Mouse (Mus musculus) heart, adult 11 months (tissue): Measurements from ENCODE around the gene Fopnl.

ENCODE experiments used
- DNase-seq: peaks from one replicate; pipeline ENCODE4 v3.0.0; 2022

Gene Fopnl

DNA sequence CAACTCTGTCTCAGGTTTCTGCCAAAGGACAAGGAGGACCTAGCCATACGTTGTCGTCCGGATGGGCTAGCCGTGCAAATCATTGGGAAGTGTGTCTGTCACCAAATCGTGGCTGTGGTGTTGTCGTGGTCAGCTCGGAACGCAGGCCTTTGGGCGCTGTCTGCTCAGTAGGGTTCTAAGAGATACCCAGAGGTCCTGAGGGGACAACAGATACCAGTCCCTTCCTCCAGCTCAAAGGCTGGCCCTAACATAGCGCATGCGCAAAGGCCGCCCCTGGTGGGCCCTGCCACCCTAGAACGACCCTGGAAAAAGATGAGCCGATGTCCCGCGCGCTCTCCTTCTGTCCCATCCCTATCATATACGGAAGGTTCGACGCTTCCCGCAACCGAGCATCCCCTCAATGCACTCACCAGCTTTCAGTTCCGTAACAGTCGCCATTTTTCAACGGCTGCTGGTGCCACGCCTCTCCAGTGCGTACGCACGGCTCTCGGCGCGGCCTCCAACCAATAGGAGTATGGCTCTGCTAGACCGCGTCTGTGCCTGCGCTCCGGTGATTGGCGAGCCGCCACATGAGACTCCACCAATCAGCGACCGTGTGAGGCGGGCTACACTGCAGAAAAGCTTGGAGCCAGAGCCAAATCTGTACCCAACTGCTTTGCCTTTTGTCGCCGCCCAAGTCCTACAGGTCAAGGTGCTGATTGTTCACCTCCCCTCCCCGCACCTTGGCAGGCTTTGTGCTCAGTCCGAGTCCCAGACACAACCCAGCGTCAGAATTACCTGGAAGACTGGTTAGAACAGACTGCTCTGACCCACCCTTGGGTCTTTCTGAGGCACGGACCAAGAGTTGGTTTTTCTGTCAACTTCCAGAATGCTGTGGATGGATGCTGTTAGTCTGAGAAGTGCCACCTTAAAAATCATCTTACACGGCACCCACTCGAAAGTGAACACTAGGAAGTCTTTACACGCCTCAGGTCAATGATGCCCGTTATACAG lies at the start of gene Fopnl:
TSS of gene Fopnl (minus strand) at position 522 of the 993 bp plus-strand sequence.
- DNase-seq = peak; percentile 100

DNA sequence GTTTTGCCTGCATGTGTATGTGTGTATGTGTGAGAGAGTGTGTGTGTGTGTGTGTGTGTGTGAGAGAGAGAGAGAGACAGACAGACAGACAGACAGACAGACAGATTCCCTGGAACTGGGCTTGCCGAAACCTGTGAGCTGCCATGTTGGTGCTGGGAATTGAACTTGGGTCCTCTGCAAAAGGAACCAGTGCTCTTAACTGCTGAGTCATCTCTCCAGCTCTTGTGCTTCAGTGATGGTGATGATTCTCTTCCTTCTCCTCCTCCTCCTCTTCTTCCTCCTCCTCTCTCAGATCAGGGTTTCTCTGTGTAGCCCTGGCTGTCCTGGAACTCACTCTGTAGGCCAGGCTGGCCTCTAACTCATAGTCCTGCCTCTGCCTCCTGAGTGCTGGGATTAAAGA lies 48.8 kb upstream of the Fopnl start:
- no peak for DNase-seq

DNA sequence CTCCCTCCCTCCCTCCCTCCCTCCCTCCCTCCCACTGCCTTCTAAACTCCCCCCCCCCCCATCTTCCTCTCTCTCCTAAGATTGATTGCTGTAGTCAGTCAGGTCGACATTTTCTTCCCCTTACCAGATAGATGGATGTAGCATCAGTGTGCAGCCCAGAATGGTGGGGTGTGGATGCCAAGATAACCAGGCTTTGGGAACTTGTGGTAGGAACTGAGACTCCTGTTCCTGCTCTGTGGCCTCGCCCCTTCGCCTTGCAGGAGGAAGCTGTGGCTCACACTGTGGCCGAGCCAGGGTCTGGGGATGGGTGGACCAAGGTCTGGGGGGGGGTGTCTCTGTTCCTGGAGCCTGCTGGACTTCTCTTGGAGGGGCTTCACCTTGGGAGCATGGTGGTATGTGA lies 48.3 kb upstream of the Fopnl start:
- peak; percentile 95 for DNase-seq

DNA sequence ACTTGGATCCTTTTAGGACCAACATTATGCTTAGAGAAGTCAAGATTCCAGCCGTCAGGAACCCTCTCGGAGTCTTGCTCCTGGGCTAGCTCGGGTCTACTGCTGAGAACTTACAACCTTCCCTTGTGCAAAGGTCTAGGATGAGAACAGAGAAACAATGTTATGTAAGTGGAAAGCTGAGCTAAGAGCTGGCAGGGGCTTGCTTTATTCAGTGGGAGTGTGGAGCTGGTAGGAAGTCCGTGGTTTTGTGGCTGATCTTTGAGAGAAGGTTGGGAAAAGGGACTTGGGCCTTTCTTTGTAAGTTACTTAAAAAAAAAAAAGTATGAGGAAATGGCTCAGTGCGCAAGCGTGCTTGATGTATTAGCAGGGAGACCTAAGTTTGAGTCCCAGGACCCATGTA lies 46.9 kb upstream of the Fopnl start:
- DNase-seq = peak; percentile 94

DNA sequence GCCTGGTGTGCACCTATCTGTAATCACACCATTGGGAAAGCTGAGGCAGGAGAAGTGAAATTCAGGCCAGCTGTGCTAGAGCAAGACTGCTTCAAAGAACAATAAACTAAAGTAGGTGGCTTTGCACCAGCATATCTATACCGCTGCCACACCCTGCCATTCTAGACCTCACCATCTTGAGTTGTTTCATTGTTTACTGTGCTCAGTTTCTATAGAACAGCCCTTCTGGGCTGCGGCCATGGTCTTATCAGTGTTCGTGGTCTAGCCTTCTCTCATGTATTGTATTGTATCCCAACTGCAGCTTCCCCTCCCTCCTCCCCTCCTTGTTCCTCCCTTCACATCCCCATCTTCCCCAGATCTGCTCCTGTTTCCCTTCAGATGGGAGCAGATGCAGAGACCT lies 46.3 kb upstream of the Fopnl start:
- no peak for DNase-seq

DNA sequence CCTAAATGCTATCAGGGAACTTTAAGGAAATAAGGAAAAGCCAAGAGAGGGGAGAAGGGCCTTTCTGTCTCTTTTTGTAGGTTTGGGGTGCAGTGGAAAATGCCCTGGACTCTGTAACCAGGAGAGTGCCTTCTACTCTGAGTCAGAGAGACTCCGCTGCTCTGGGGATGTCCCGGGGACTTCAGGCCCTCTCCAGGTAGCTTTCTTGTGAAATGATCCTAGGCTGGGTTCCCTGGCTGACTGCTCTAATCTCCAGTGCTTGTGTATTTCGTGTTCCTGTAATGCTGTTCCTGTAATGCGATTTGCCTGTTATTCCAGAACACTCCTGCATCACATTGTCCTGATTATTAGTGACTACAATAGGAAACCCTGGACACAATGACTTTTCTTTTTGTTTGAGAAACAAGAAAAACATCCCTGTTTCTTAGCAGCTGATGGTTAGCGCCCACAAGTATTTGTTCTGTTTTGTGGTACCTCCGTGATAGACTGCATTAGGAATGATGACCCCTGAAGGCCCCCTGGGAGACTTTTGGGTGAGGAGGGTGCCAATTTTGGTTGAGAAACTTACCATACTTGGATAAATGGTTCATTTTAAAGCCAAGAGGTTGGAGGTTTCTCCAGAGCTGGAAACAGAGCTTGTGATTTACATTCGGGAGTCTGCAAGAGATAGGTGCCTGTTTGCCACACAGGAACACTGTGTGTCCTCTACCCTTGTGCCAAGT lies 45.1 kb upstream of the Fopnl start:
- peak; percentile 91 for DNase-seq

DNA sequence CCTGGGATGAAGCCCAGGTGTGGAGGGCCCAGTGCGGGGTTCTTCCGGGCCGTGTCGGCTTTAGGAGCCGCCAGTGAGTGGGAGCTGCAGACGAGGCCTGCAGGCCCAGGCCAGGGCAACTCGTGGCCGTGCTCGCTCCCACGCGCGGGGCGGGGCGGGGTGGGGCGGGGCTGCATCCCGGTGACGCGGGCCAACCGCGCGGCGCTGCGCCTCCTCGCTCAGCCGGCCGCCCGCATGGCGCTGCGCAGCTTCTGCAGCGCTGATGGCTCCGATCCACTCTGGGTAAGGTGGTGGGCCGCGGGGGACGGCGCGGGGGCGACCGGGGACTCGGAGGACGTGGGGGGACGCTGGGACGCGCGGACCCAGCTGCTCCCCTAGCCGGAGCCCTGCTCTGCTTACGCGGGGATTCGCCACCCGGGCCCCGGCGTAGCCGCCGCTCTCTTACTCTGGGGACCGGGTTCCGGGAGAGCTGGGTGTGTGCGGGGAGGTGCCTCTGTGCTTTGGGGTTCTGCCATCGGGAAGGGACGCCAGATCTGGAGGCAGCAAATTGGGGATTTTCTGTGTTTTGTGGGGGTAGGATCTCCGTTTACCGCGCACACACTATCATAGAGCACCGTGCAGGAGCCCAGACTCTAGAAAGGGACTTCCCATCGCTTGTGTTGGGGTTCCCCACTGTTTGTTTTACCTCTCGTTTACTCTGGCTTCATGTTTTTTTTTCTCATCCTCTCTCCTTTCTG lies 44.3 kb upstream of the Fopnl start, which contains the start of gene Abcc1:
TSS of gene Abcc1 (plus strand) at position 197 of the 737 bp plus-strand sequence.
- peak; percentile 99 for DNase-seq

DNA sequence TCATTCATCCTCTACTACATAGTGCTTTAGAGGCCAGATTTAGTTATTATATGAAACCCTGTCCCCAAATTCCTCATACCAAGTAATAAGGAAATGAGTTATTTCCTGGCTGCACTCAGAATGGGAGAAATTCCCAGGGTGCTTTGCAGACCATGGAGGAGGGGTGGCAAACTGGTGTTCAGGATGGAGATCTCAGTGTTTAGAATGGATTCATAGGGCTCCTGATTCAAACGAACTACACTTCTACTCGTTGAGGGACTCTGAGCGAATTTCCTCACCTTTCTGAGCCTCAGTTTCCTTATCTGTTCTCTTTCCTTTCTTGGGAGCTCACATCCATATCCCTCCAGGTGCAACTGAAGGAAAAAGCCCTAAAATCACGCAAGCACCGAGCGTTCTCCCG lies 43.7 kb upstream of the Fopnl start:
- DNase-seq = no peak

DNA sequence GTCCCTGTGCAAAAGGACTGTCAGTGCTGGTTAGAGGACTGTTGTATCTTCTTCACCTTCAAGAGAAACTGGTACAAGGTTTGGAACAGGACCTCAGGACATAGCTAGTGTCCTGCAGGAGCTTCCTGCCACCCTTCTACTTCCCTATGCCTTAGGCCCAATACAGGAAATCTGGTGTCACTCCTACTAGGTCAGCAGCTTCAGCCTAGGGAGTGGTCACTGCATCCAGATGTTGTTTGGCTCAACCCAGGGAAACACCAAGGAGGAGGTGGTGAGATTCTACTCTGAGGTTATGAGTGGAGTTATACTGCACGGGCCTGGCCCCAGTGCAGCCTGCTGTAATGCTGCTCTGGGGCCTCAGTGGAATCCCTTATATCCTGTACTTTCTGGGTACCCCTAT lies 41.3 kb upstream of the Fopnl start:
- DNase-seq = peak; percentile 92

DNA sequence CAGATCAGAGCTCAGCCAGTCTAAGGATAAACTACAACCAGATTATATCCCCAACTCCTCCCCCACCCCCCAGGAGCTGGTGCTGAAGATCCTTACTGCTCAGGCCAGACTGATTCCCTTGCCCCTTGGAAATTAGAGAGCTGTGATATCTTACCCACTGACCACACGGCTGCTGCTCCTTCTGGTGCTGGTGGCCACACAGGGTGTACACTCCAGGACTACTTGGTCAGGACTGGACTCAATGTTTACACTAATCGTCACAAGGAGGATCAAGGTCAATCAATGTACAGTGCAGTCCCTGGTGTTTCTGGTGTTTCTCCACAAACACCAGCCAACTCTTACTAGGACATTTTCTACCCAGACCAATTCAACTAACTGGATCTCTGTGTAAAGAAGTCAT lies 40.7 kb upstream of the Fopnl start:
- peak; percentile 76 for DNase-seq

DNA sequence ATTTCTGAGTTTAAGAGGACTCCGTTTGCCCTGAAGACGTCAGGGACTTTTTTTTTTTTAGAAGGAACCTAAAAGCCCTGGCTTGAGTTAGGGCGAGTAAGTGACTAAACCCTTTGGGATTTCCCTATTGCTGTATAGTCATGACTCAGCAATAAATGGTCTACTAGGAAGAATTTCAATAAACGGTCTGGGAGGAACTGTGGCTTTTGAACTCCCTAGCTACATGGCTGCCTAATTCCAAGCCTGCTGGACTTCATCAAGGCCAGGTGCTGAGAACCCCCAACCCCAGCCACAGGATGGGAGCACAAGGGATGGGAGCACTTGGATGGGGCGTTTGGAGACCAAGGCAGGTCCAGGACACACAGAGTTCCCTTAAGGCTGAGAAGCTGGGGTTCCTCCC lies 35.5 kb upstream of the Fopnl start:
- DNase-seq = peak; percentile 85

DNA sequence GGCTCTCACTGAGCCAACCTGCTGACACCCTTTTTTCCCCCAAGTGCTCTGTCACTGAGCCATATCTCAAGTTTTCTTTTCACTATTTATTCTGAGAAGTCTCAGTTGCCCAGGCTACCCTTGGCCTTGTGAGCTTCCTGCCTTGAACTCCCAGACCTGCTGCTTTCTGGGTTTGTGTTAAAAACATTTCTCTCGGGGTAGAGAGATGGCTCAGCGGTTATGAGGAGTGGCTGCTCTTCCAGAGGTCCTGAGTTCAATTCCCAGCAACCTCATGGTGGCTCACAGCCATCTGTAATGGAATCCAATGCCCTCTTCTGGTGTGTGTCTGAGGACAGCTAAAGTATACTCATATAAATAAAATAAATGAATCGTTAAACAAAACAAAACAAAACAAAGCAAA lies 35.0 kb upstream of the Fopnl start:
- peak; percentile 70 for DNase-seq

DNA sequence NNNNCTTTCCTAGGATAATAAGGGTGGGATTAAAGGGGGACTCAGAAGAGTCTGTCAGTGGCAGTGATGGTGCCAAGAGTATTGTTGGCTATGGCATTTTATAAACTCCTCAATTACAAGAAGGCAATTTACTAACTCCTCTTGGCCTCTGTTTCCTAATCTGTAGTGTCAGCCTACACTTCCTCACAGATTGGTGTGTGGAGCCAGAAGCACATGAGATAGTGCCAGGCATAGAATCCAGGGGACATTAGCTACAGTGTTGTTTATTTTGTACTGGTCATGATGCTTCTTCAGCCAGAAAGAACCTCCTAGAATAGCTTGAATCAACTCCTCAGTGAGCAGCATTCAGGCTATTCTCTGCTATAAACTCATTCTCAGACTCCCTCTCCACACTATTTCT lies 34.4 kb upstream of the Fopnl start:
- peak; percentile 61 for DNase-seq

DNA sequence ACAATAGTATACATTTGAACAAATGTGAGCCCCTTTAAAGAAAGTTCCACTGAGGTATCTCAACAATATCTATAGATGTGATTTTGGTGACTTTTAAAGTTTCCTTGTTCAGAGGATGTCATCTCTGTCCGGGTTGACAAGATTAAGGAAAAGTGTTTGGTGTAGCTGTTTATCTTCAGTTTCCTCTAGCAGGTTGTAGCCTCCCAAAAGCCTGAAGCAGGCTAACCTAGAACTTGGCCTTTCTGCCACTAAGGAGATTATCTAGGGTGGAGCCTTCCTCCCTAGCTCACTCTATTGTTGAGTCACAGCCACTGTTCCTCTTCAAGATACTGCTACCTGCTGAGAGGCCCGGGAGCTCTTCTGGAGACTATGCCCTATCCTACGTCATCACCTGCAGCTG lies 27.8 kb upstream of the Fopnl start:
- DNase-seq = no peak

DNA sequence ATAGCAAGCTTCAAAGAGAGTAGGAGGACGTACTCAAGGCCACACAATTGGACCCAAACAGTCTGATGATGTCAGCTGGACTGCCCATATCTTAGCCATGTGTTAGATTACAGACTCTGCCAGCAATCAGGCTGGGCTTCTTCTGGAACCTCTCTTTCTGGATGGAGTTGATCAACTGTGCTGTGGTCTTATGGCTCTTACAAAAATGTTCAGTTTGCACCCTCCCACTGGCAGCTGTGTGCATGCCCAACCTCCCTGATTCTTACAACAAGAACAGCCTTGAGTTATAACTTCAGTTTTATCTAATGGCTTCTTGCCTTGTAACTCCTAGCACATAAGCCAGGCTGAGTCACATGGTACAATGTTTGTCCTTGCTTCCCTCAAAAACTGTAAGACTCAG lies 11.0 kb upstream of the Fopnl start:
- peak; percentile 64 for DNase-seq

DNA sequence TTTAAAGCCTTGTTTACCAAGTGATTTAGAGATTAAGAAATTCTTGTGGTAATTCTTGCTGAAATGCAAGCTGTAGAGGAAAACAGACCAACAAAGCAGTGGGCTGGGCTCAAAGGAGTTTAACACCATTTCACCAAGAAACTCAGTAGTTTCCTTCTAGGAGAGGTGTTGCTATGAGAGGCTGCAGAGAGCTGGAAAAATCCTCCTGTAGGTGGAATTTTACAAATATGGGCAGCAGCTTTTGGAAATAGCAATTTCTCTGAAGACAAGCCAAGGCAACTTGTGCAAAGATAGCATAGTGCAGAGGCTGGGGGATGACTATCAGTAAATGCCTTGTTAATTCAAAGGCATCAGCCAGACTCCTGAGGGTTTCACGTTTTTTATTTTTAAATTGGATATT lies 3.3 kb upstream of the Fopnl start:
- no peak for DNase-seq

DNA sequence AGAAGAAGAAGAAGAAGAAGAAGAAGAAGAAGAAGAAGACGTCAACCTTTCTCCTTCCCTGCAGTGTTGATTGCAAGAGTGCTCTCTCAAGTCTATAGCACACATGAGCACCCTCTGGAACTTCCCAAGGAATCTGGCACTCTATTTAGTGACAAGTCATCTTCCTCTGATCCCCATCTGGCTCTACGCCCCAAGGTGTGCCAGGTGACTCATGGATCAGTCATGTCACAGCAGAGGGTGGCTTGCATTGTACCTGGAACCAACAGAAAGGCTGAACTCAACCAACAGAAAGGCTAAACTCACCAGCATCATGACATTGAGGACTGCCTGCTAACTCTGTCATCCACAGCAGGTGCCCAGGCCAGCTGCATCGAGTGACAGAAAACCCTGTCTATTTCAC lies 2.5 kb upstream of the Fopnl start:
- DNase-seq = peak; percentile 61

DNA sequence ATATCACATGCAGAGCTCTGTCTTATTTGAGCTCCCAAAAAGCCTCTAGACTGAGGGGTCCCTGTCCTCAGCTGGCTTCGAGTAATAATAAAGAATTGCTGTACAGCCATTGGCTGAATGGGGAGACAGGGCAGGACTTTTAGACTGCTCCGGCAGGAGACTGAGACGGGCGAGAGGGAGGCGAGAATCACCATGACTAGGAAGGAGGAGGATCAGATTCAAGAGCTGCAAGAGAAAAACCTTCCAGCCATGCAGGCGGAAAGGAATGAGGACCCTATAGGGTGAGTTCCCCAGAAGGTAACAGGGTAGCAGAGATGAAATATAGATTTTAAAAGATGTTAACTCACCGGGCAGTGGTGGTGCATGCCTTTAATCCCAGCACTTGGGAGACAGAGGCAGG lies 4.3 kb downstream of the Fopnl start:
- peak; percentile 66 for DNase-seq

DNA sequence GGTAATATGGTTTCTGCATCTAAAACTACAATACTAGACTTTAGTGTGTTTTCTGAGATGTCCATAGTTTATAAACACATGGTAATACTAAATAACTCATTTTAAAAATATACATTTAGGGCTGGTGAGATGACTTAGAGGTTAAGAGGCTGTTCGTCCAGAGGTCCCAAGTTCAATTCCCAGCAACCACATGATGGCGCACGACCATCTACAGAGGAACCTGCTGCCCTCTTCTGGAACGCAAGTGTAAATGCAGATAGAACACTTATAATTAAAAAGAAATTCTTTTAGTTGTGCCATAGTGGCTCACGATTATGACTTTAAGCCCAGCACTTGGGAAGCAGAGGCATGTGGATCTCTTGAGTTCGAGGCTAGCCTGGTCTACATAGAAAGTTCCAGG lies 5.8 kb downstream of the Fopnl start:
- DNase-seq = peak; percentile 80

DNA sequence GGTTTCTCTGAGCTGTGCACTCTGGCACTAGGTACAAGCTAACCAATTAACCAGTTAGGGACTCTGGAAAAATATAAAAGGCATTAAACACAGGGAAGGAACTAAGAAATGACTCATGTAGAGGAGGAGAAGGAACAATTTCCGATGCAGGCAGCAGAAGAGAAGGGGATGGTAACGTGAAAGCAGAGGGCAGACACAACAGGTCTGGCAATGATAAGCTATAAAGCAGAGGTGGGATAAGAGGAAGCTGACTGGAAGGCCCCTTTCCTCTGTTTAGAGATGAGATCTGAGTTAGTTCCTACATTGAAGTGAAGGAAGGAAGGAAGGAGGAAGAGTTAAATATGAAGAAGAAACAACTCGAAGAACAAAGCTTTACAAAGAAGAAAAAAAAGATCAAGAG lies 7.4 kb downstream of the Fopnl start:
- no peak for DNase-seq

DNA sequence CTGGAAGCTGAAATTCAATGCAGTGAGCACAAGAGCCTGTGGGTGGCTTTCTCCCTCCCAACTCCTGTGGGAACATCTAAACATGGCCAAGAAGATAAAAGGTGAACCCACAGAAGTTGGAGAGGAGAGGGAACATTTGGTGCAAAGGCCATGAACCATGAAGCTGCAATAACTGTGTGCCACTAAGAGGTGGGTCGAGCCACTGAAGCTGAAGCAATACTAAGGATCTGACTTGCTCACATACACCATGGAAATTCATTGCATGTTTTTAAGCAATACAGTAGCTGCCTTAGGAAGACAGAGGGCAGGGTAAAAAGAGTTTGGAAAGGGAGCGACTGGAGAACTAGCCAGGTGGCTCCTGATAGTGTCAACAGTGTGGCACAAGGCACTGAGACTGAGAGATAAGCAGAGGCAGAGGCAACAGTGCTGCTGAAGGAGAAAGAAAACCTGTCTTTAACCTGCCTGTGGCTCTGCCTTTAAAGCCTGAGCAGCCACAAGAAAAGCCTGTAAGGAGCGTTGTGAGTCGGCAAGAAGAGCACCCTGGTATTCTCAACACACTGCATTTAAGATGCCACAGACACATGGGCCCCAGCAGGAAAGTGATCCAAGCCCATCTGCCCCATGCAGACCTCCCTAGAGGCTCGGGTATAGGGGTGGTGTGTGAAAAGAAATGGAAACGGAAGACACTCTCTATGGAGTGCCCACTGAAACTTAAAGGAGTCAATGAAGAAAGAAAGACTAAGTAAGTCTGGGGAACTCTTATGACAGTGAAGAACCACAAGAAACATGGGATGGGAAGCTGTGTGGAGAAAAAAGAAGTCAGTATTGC lies 8.7 kb downstream of the Fopnl start:
- peak; percentile 82 for DNase-seq

DNA sequence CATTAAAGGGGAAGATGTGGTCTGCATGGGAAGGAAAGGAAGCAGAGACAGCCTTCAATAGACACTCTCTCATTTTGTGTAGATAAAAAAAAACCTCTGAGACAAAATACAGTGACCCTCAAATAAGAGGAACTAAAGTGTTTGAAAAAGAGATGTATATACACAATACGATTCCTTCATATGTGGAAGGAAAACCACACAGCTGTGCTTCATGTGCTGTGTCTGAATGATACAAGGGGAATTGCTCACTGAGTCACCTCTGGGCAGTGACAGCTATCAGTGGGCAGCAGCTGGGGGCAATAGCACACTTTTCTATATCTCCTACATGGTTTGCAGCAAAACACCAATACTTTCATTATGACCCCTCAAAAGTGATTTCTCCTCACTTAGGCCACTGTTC lies 9.8 kb downstream of the Fopnl start:
- DNase-seq = peak; percentile 27
